Mouse (Mus musculus) cerebellum, adult 18-20 months (tissue): ENCODE measurements at regions not wholly inside any gene's neighbourhood (a gene's known extent, or its start where the extent isn't known, plus 50 kb on each side); places are given as distances from the start of the nearest gene placed in this dataset.
"Not testable (repeated sequence)": the region's sequence is repeated elsewhere in the genome, so short reads cannot be mapped to it uniquely, and the experiment has no call there.

Experiments
- DNase-seq, 2 experiments: peaks; one replicate each; pipeline ENCODE4 v3.0.0; 2021

- no peak for DNase-seq
These were observed 203.4 kb upstream of the Tbl1x start for GRCm38 (mm10) chrX:77307374-77307773.

GRCm38 (mm10) chrX:77314384-77314783 is 196.4 kb upstream of the Tbl1x start:
- peak; percentile 57 to 60 for DNase-seq

- DNase-seq, result no peak
These were observed 187.2 kb upstream of the Tbl1x start for GRCm38 (mm10) chrX:77323644-77324043.

GRCm38 (mm10) chrX:77353181-77353580 is 157.6 kb upstream of the Tbl1x start:
- no peak for DNase-seq

- no peak for DNase-seq
These were observed 150.3 kb upstream of the Tbl1x start for GRCm38 (mm10) chrX:77360551-77360950.

GRCm38 (mm10) chrX:77361106-77361505 is 149.7 kb upstream of the Tbl1x start:
- DNase-seq, result peak; percentile 12 to 16

GRCm38 (mm10) chrX:77363657-77364056 is 147.2 kb upstream of the Tbl1x start:
- DNase-seq, result no peak

- peak in 1 of 2 experiments; percentile 69 for DNase-seq
These were observed 143.5 kb upstream of the Tbl1x start for GRCm38 (mm10) chrX:77367351-77367750.

- DNase-seq, result no peak
These were observed 123.5 kb upstream of the Tbl1x start for GRCm38 (mm10) chrX:77387271-77387670.

GRCm38 (mm10) chrX:77391760-77392446 is 118.9 kb upstream of the Tbl1x start:
- no peak for DNase-seq

- DNase-seq, result no peak
These were observed 103.9 kb upstream of the Tbl1x start for GRCm38 (mm10) chrX:77406896-77407295.

- peak in 1 of 2 experiments; percentile 11 for DNase-seq
These were observed 102.9 kb upstream of the Tbl1x start for GRCm38 (mm10) chrX:77407925-77408324.

- DNase-seq, result peak; percentile 66 to 72
These were observed 101.4 kb upstream of the Tbl1x start for GRCm38 (mm10) chrX:77409370-77409769.

- no peak for DNase-seq
These were observed 100.0 kb upstream of the Tbl1x start for GRCm38 (mm10) chrX:77410812-77411211.

GRCm38 (mm10) chrX:77414156-77414555 is 96.7 kb upstream of the Tbl1x start:
- no peak for DNase-seq

GRCm38 (mm10) chrX:77417766-77418165 is 93.0 kb upstream of the Tbl1x start:
- DNase-seq, result no peak

GRCm38 (mm10) chrX:77422206-77422605 is 88.6 kb upstream of the Tbl1x start:
- DNase-seq, result no peak

GRCm38 (mm10) chrX:77424792-77425727 is 85.8 kb upstream of the Tbl1x start:
- no peak for DNase-seq

- not testable (repeated sequence) for DNase-seq
These were observed 85.1 kb upstream of the Tbl1x start for GRCm38 (mm10) chrX:77425728-77426102.

- peak; percentile 43 to 50 for DNase-seq
These were observed 84.0 kb upstream of the Tbl1x start for GRCm38 (mm10) chrX:77426836-77427235.

- DNase-seq, result peak; percentile 40 to 43
These were observed 78.7 kb upstream of the Tbl1x start for GRCm38 (mm10) chrX:77432001-77432565.

- DNase-seq, result peak; percentile 93
These were observed 77.7 kb upstream of the Tbl1x start for GRCm38 (mm10) chrX:77432846-77433810.
